Mouse (Mus musculus) small intestine, adult 2 months (tissue): Measurements from ENCODE around the gene Col4a2. TPM values are rescaled to one million over a fixed set of nuclear protein-coding genes. Genes with fewer than 3 reads are reported as not detected.
A peak's percentile ranks its signal among the peaks of the same experiment; 100 is the strongest.

ENCODE experiments used
- H3K27ac ChIP-seq: fragments of 200-500 bp; 2 replicates; pipeline ENCODE4 v1.5.1; 2012; ENCODE audit warnings: low read depth, low read length, control low read depth, inconsistent platforms; ENCODE audit not compliant: insufficient read depth
- H3K27me3 ChIP-seq: fragments of 200-500 bp; 2 replicates; pipeline ENCODE4 v1.6.1; 2012; ENCODE audit warnings: mild to moderate bottlenecking, moderate library complexity, low read length, inconsistent platforms; ENCODE audit not compliant: control insufficient read depth, insufficient read depth
- H3K36me3 ChIP-seq: fragments of 200-500 bp; 2 replicates; pipeline ENCODE4 v1.6.1; 2012; ENCODE audit warnings: mild to moderate bottlenecking, low read length, control low read depth, inconsistent platforms; ENCODE audit not compliant: control insufficient read depth, insufficient read depth
- H3K4me1 ChIP-seq: fragments of 200-500 bp; 2 replicates; pipeline ENCODE4 v1.6.1; 2012; ENCODE audit warnings: low read length, inconsistent platforms, mixed read lengths; ENCODE audit not compliant: control insufficient read depth, insufficient read depth, insufficient read length
- H3K4me3 ChIP-seq: fragments of 200-500 bp; 2 replicates; pipeline ENCODE4 v1.5.1; 2012; ENCODE audit warnings: low read depth, mild to moderate bottlenecking, control low read depth, inconsistent platforms, low read length, moderate library complexity
- CTCF ChIP-seq: fragments of 200-500 bp; IDR thresholded peaks from 2 replicates; pipeline ENCODE4 v1.5.1; 2012; ENCODE audit warnings: low read depth, mild to moderate bottlenecking, control low read depth, inconsistent platforms, low read length, moderate library complexity, mixed read lengths; ENCODE audit not compliant: insufficient replicate concordance, insufficient read length; ENCODE audit errors: extremely low read depth
- POLR2A ChIP-seq: fragments of 200-500 bp; IDR thresholded peaks from 2 replicates; pipeline ENCODE4 v1.6.1; 2012; ENCODE audit warnings: low read depth, mild to moderate bottlenecking, control low read depth, inconsistent platforms, low read length, moderate library complexity
- WGBS: fragments of 180-500 bp; shearing (Covaris S2); methylation state at CpG from one replicate; pipeline ENCODE4 v1.1.7; 2018; 5-methylcytosine and 5-hydroxymethylcytosine counted together
- polyA plus RNA-seq: library from polyadenylated mRNA; depleted of rRNA; stranded (reverse); fragments of >200 nt; gene quantifications from 2 replicates; pipeline ENCODE4 v1.2.3, GENCODE M21; 2012

Gene Col4a2
- polyA plus RNA-seq, 1 experiment: 35.6 TPM

- H3K4me1 ChIP-seq: no peaks in the 10 kb centered on the region; the same call in 1 of the 2 replicates
- H3K4me3 ChIP-seq: no peak overlapping the region
- no peak overlapping the region for H3K27ac ChIP-seq
- H3K27me3 ChIP-seq: no peaks in the 10 kb centered on the region
- WGBS: 88% methylated on average over 5 of the region's 5 CpGs
- H3K36me3 ChIP-seq: no peaks in the 10 kb centered on the region
- TF ChIP-seq POLR2A (no peak), CTCF (no peak)
Measured at GRCm38 (mm10) chr8:11401183-11401582, 88.6 kb downstream of the Col4a2 start.

DNA sequence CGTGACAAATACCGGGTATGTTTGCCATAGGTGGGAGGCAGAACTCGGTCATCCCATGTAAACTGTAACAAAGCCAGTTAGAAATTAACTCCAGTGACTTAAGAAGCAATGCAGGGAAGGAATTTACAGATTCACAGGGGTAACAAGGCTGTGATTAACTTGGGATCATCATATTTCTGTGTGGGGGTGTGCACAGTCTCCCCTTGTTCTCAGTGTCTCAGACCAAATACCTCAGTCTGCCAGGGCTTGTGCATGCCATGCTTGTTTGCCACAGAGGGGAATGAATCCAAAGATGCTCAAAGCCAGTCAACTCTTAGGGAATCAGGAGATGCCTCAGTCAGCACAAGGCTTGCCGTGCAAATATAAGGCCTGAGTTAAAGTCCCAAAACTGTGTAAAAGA lies 89.6 kb downstream of the Col4a2 start:
- no peaks in the 10 kb centered on the region for H3K36me3 ChIP-seq
- TF ChIP-seq POLR2A (no peak), CTCF (no peak)
- H3K27ac ChIP-seq: no peak overlapping the region
- H3K4me3 ChIP-seq: no peak overlapping the region
- 68% methylated on average over 4 of the region's 4 CpGs for WGBS
- H3K4me1 ChIP-seq: no peaks in the 10 kb centered on the region; the same call in 1 of the 2 replicates
- no peaks in the 10 kb centered on the region for H3K27me3 ChIP-seq

DNA sequence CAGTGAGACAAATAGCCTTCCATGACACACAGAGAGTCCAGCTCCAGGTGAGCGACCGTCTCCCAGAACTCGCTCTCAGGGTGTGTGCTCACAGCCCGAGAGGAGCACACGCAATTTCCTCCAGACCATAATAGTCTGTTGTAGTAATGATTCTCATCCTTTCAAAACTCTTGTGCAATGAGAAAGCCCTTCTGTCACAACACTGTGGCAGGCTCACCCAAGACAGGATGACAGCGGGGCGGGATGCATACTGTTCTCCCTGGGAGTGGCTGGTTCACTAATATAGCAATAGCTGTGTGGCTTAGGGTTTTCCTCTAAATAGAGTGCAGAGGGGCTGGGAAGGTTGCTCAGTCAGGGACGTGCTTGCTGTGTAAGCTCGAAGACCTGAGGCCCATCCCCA lies 91.2 kb downstream of the Col4a2 start:
- H3K4me3 ChIP-seq: no peak overlapping the region
- H3K27ac ChIP-seq: no peak overlapping the region
- H3K27me3 ChIP-seq: no peaks in the 10 kb centered on the region
- TF ChIP-seq CTCF (no peak), POLR2A (no peak)
- H3K4me1 ChIP-seq: no peaks in the 10 kb centered on the region; the same call in 1 of the 2 replicates
- 83% methylated on average over 9 of the region's 9 CpGs for whole genome bisulfite sequencing
- no peaks in the 10 kb centered on the region for H3K36me3 ChIP-seq

DNA sequence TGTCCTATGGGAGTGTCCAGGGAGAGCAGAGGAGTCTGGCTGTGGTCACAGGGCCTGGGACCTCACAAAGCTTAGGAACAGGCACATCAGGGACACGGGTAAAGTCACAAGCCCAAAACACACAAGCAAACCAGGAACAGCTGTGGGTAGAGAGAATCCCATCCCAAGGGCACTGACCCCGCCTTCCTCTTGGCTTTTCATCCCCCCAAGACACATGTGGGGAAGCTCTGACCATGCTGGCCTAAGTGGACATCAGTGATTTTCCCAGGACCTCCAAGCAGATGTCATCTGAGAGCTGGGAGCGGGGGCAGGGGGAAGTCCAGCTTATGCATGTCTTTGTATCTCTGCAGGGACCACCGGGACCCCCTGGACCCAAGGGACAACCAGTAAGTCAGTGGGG lies 92.0 kb downstream of the Col4a2 start:
- WGBS: 75% methylated on average over 4 of the region's 4 CpGs
- Histone ChIP-seq H3K4me1 (no peaks in the 10 kb centered on the region; the same call in 1 of the 2 replicates), H3K36me3 (no peaks in the 10 kb centered on the region), H3K4me3 (no peak overlapping the region), H3K27me3 (no peaks in the 10 kb centered on the region), H3K27ac (no peak overlapping the region)
- TF ChIP-seq CTCF (no peak), POLR2A (no peak)

DNA sequence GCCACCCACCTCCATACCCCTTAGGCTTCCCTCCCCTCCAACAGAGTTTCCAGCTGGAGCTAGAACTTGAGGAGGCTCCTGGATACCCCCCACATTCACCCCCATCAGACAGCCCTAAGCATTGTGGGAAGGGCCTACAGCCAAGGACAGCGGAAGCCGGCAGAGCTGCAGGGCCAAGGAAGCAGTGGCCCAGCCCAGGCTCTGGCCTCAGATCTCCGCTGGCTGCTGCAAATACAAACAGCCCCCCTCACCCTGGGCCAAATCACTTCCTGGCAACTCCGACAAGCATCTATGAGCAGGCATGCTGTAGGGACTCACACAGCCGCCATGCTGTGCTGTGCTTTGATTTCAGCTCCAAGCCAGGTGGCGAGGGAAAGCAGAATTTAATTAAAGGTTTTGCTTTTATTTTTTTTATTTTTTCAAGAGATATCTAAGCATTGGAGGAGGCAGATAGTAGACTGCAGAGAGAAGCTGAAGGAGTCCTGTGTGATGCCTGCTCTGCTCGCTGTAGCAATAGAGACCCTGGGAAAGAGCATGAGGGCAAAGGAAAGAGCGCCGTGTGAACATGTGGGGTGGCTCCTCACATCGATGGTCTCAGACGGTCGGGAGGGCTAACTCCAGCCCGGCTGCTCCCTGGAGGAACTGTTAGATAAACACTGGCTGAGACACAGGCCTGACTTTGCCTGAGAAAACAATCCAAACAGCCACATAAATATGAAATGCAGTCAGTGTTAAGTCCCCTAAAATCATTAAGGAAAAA lies 93.3 kb downstream of the Col4a2 start:
- Histone ChIP-seq H3K27me3 (no peaks in the 10 kb centered on the region), H3K4me3 (no peak overlapping the region), H3K27ac (peak overlapping the region; percentile 47), H3K36me3 (no peaks in the 10 kb centered on the region), H3K4me1 (no peaks in the 10 kb centered on the region)
- TF ChIP-seq POLR2A (no peak), CTCF (no peak)
- 58% methylated on average over 13 of the region's 13 CpGs for WGBS

DNA sequence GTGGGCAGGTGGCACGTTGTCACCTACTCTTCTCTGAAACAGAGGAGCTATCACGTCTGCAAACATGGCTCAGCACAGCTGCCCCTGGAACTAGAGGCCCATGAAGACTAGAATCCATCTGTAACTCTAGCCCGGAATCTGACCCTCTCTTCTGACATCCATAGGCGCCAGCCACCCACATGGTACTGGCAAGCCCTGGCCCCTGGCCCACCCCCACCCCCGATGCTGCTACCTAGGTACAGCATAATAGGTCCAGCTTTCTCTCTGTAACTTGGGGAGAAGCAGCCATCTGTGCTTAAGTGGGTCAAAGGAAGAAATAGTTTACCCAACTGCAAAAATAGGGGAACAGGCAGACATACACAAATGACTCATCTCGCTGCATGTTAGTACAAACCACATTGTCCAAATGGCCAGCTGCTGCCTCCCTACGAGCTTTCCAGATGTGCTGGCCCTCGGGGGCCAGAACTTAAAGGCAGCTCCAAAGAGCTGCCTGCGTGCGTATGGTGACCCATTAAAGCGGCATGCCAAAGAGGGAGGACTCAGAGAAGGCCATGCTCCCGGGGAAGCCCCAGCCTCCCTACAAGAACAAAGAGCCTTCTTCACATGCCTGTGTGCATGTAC lies 99.0 kb downstream of the Col4a2 start:
- H3K4me3 ChIP-seq: no peak overlapping the region

GRCm38 (mm10) chr8:11412450-11412849 lies 99.8 kb downstream of the Col4a2 start:
- H3K27me3 ChIP-seq: no peaks in the 10 kb centered on the region
- no peak for TF ChIP-seq POLR2A
- TF ChIP-seq CTCF: no peak
- 0 out of 2 replicates have a peak overlapping the region, but pooled peaks have one; percentile 27 for H3K27ac ChIP-seq
- 52% methylated on average over 5 of the region's 5 CpGs for WGBS
- peaks cover 3% of the 10 kb centered on the region for H3K4me1 ChIP-seq
- H3K4me3 ChIP-seq: no peak overlapping the region
- H3K36me3 ChIP-seq: no peaks in the 10 kb centered on the region

More for the DNA sequence above, 99.0 kb downstream of the Col4a2 start:
- 65% methylated on average over 12 of the region's 12 CpGs for WGBS
- H3K27ac ChIP-seq: 0 out of 2 replicates have a peak overlapping the region, but pooled peaks have one; percentile 27
- peaks cover 3% of the 10 kb centered on the region for H3K4me1 ChIP-seq
- no peaks in the 10 kb centered on the region for H3K36me3 ChIP-seq
- H3K27me3 ChIP-seq: no peaks in the 10 kb centered on the region
- TF ChIP-seq CTCF (no peak), POLR2A (no peak)
